Mouse (Mus musculus) heart, embryonic 13.5 days (tissue): ENCODE results near the gene Cd200. TPM values are rescaled to one million over a fixed set of nuclear protein-coding genes. Genes with fewer than 3 reads are reported as not detected.
A peak's percentile ranks its signal among the peaks of the same experiment; 100 is the strongest.

Experiments
- ATAC-seq: fragments of 200-750 bp; cut with Nextera tagmentation; 2 replicates; pipeline ENCODE4 v1.8.0; 2017; ENCODE audit warnings: moderate TSS enrichment; ENCODE audit not compliant: insufficient number of reproducible peaks, low FRiP score, low TSS enrichment; ENCODE audit errors: extremely low read depth
- H3K27ac ChIP-seq: fragments of 300-500 bp; sonication (generic); replicated peaks from 2 replicates; pipeline ENCODE4 v1.5.1; 2015; ENCODE audit warnings: moderate library complexity, mild to moderate bottlenecking, inconsistent platforms
- H3K27me3 ChIP-seq: fragments of 300-500 bp; sonication (generic); replicated peaks from 2 replicates; pipeline ENCODE4 v1.6.1; 2015; ENCODE audit warnings: mild to moderate bottlenecking, inconsistent platforms
- H3K36me3 ChIP-seq: fragments of 300-500 bp; sonication (generic); 2 replicates; pipeline ENCODE4 v1.6.1; 2015; ENCODE audit warnings: mild to moderate bottlenecking, inconsistent platforms
- H3K4me1 ChIP-seq: fragments of 300-500 bp; sonication (generic); 2 replicates; pipeline ENCODE4 v1.6.1; 2015; ENCODE audit warnings: inconsistent platforms
- H3K4me2 ChIP-seq: fragments of 300-500 bp; sonication (generic); 2 replicates; pipeline ENCODE4 v1.6.1; 2015; ENCODE audit warnings: inconsistent platforms, mild to moderate bottlenecking, moderate library complexity
- H3K4me3 ChIP-seq: fragments of 300-500 bp; sonication (generic); 2 replicates; pipeline ENCODE4 v1.5.1; 2015; ENCODE audit warnings: moderate library complexity, mild to moderate bottlenecking, inconsistent platforms
- H3K9ac ChIP-seq: fragments of 300-500 bp; sonication (generic); 2 replicates; pipeline ENCODE4 v1.6.1; 2015; ENCODE audit warnings: inconsistent platforms, mild to moderate bottlenecking, moderate library complexity
- H3K9me3 ChIP-seq: fragments of 300-500 bp; sonication (generic); 2 replicates; pipeline ENCODE4 v1.6.1; 2016; ENCODE audit warnings: inconsistent platforms
- WGBS: fragments of 180-500 bp; shearing (Covaris S2); methylation state at CpG from one replicate; pipeline ENCODE4 v1.1.7; 2015; ENCODE audit warnings: mixed read lengths; 5-methylcytosine and 5-hydroxymethylcytosine counted together
- polyA plus RNA-seq: library from polyadenylated mRNA; unstranded; fragments of >200 nt; fragmentation: Nextera tagmentation; extraction: Ambion mirVana; gene quantifications from 2 replicates; pipeline ENCODE4 v1.2.1, GENCODE M21; 2015

Gene Cd200
- polyA plus RNA-seq, 1 experiment from 2014 or later, result 19.0 TPM

- H3K4me3 ChIP-seq, result no peak overlapping the region
- no peak for ATAC-seq
- no peaks in the 10 kb centered on the region for H3K9me3 ChIP-seq
- no peak overlapping the region for H3K4me2 ChIP-seq
- H3K9ac ChIP-seq, result no peak overlapping the region
- no peaks in the 10 kb centered on the region for H3K4me1 ChIP-seq
- H3K36me3 ChIP-seq, result no peaks in the 10 kb centered on the region
- H3K27ac ChIP-seq, result no peak overlapping the region
- 74% methylated on average over 4 of the region's 4 CpGs for WGBS
- H3K27me3 ChIP-seq, result no peaks in the 10 kb centered on the region
These were observed 31.5 kb downstream of the Cd200 start for GRCm38 (mm10) chr16:45377332-45377731.

- no peak overlapping the region for H3K4me3 ChIP-seq
- no peaks in the 10 kb centered on the region for H3K36me3 ChIP-seq
- ATAC-seq, result no peak
- H3K9me3 ChIP-seq, result no peaks in the 10 kb centered on the region
- H3K9ac ChIP-seq, result no peak overlapping the region
- WGBS, result 44% methylated on average over 2 of the region's 2 CpGs
- H3K4me1 ChIP-seq, result no peaks in the 10 kb centered on the region
- no peak overlapping the region for H3K4me2 ChIP-seq
- no peak overlapping the region for H3K27ac ChIP-seq
- no peaks in the 10 kb centered on the region for H3K27me3 ChIP-seq
These were observed 32.0 kb downstream of the Cd200 start for GRCm38 (mm10) chr16:45376812-45377211.

GRCm38 (mm10) chr16:45376294-45376693 is 32.6 kb downstream of the Cd200 start:
- WGBS, result 64% methylated on average over 4 of the region's 4 CpGs
- Histone ChIP-seq H3K4me3 (no peak overlapping the region), H3K4me1 (no peaks in the 10 kb centered on the region), H3K36me3 (no peaks in the 10 kb centered on the region), H3K27me3 (no peaks in the 10 kb centered on the region), H3K27ac (no peak overlapping the region), H3K9ac (no peak overlapping the region), H3K9me3 (no peaks in the 10 kb centered on the region), H3K4me2 (no peak overlapping the region)
- no peak for ATAC-seq

GRCm38 (mm10) chr16:45375506-45376225 is 33.2 kb downstream of the Cd200 start:
- 56% methylated on average over 2 of the region's 2 CpGs for WGBS
- no peaks in the 10 kb centered on the region for H3K4me1 ChIP-seq
- H3K9me3 ChIP-seq, result no peaks in the 10 kb centered on the region
- peak overlapping the region; percentile 15; the same call in 1 of the 2 replicates for H3K27ac ChIP-seq
- H3K9ac ChIP-seq, result no peak overlapping the region
- H3K27me3 ChIP-seq, result no peaks in the 10 kb centered on the region
- H3K4me2 ChIP-seq, result no peak overlapping the region
- H3K4me3 ChIP-seq, result no peak overlapping the region
- no peak for ATAC-seq
- no peaks in the 10 kb centered on the region for H3K36me3 ChIP-seq

- Histone ChIP-seq H3K9me3 (no peaks in the 10 kb centered on the region), H3K4me3 (no peak overlapping the region), H3K27ac (no peak overlapping the region), H3K36me3 (no peaks in the 10 kb centered on the region), H3K9ac (no peak overlapping the region), H3K27me3 (no peaks in the 10 kb centered on the region), H3K4me2 (no peak overlapping the region), H3K4me1 (no peaks in the 10 kb centered on the region)
- 74% methylated on average over 2 of the region's 2 CpGs for WGBS
- no peak for ATAC-seq
These were observed 34.8 kb downstream of the Cd200 start for GRCm38 (mm10) chr16:45374074-45374473.

- no peak overlapping the region for H3K4me2 ChIP-seq
- H3K27me3 ChIP-seq, result no peaks in the 10 kb centered on the region
- H3K9ac ChIP-seq, result no peak overlapping the region
- H3K4me1 ChIP-seq, result peaks cover 13% of the 10 kb centered on the region; the same call in 1 of the 2 replicates
- WGBS, result 73% methylated on average over 1 of the region's 1 CpGs
- ATAC-seq, result no peak
- H3K4me3 ChIP-seq, result no peak overlapping the region
- no peaks in the 10 kb centered on the region for H3K9me3 ChIP-seq
- no peaks in the 10 kb centered on the region for H3K36me3 ChIP-seq
- no peak overlapping the region for H3K27ac ChIP-seq
These were observed 37.8 kb downstream of the Cd200 start for GRCm38 (mm10) chr16:45371076-45371475.

- no peaks in the 10 kb centered on the region for H3K27me3 ChIP-seq
- peak overlapping the region; percentile 41 for H3K27ac ChIP-seq
- no peak overlapping the region for H3K9ac ChIP-seq
- no peaks in the 10 kb centered on the region for H3K9me3 ChIP-seq
- H3K4me1 ChIP-seq, result peaks cover 19% of the 10 kb centered on the region; the same call in 1 of the 2 replicates
- 53% methylated on average over 4 of the region's 4 CpGs for WGBS
- H3K4me2 ChIP-seq, result no peak overlapping the region
- no peak for ATAC-seq
- no peak overlapping the region for H3K4me3 ChIP-seq
- H3K36me3 ChIP-seq, result no peaks in the 10 kb centered on the region
These were observed 39.4 kb downstream of the Cd200 start for GRCm38 (mm10) chr16:45369285-45369965.

GRCm38 (mm10) chr16:45366111-45366510 is 42.7 kb downstream of the Cd200 start:
- H3K27me3 ChIP-seq, result no peaks in the 10 kb centered on the region
- H3K27ac ChIP-seq, result peak overlapping the region; percentile 44
- peaks cover 21% of the 10 kb centered on the region; the same call in 1 of the 2 replicates for H3K4me1 ChIP-seq
- H3K4me2 ChIP-seq, result no peak overlapping the region
- no peak for ATAC-seq
- no peak overlapping the region for H3K4me3 ChIP-seq
- H3K36me3 ChIP-seq, result no peaks in the 10 kb centered on the region
- WGBS, result 55% methylated on average over 7 of the region's 7 CpGs
- H3K9me3 ChIP-seq, result no peaks in the 10 kb centered on the region
- no peak overlapping the region for H3K9ac ChIP-seq

- H3K36me3 ChIP-seq, result no peaks in the 10 kb centered on the region
- H3K4me2 ChIP-seq, result no peak overlapping the region
- no peaks in the 10 kb centered on the region for H3K27me3 ChIP-seq
- no peaks in the 10 kb centered on the region for H3K9me3 ChIP-seq
- 82% methylated on average over 9 of the region's 9 CpGs for WGBS
- H3K4me3 ChIP-seq, result no peak overlapping the region
- H3K9ac ChIP-seq, result no peak overlapping the region
- ATAC-seq, result no peak
- peak overlapping the region; percentile 44; the same call in 1 of the 2 replicates for H3K27ac ChIP-seq
- H3K4me1 ChIP-seq, result peaks cover 21% of the 10 kb centered on the region; the same call in 1 of the 2 replicates
These were observed 43.5 kb downstream of the Cd200 start for GRCm38 (mm10) chr16:45365353-45365752.

GRCm38 (mm10) chr16:45364627-45365026 is 44.2 kb downstream of the Cd200 start:
- no peaks in the 10 kb centered on the region for H3K36me3 ChIP-seq
- H3K4me2 ChIP-seq, result no peak overlapping the region
- no peak overlapping the region for H3K9ac ChIP-seq
- no peak overlapping the region for H3K4me3 ChIP-seq
- H3K27ac ChIP-seq, result no peak overlapping the region
- H3K4me1 ChIP-seq, result peaks cover 21% of the 10 kb centered on the region; the same call in 1 of the 2 replicates
- H3K27me3 ChIP-seq, result no peaks in the 10 kb centered on the region
- WGBS, result 82% methylated on average over 1 of the region's 1 CpGs
- H3K9me3 ChIP-seq, result no peaks in the 10 kb centered on the region
- no peak for ATAC-seq

GRCm38 (mm10) chr16:45363480-45364045 is 45.3 kb downstream of the Cd200 start:
- ATAC-seq, result no peak
- H3K27ac ChIP-seq, result no peak overlapping the region
- 64% methylated on average over 4 of the region's 4 CpGs for WGBS
- no peaks in the 10 kb centered on the region for H3K36me3 ChIP-seq
- no peaks in the 10 kb centered on the region for H3K9me3 ChIP-seq
- no peak overlapping the region for H3K4me3 ChIP-seq
- H3K9ac ChIP-seq, result no peak overlapping the region
- no peak overlapping the region for H3K4me2 ChIP-seq
- peaks cover 21% of the 10 kb centered on the region; the same call in 1 of the 2 replicates for H3K4me1 ChIP-seq
- no peaks in the 10 kb centered on the region for H3K27me3 ChIP-seq
